Mouse (Mus musculus) limb, embryonic 14.5 days (tissue): ENCODE data around the gene Repin1. TPM values are rescaled to one million over a fixed set of nuclear protein-coding genes. Genes with fewer than 3 reads are reported as not detected.
A peak's percentile ranks its signal among the peaks of the same experiment; 100 is the strongest.

Experiments
- ATAC-seq: fragments of 200-750 bp; cut with Nextera tagmentation; 2 replicates; pipeline ENCODE4 v1.8.0; 2017; ENCODE audit warnings: low read depth, moderate number of reproducible peaks, moderate TSS enrichment; ENCODE audit not compliant: low FRiP score
- DNase-seq: peaks from one replicate; pipeline ENCODE4 v3.0.0-alpha.2; 2015; ENCODE audit warnings: low spot score
- H3K27ac ChIP-seq: fragments of 300-500 bp; sonication (generic); replicated peaks from 2 replicates; pipeline ENCODE4 v1.5.1; 2014; ENCODE audit warnings: low read depth, mild to moderate bottlenecking, low read length, moderate library complexity, mixed read lengths
- H3K27me3 ChIP-seq: fragments of 300-500 bp; sonication (generic); 2 replicates; pipeline ENCODE4 v1.6.1; 2014; ENCODE audit warnings: low read length, mixed read lengths; ENCODE audit not compliant: control insufficient read depth, insufficient read depth
- H3K36me3 ChIP-seq: fragments of 300-500 bp; sonication (generic); 2 replicates; pipeline ENCODE4 v1.6.1; 2014; ENCODE audit warnings: mild to moderate bottlenecking, low read length, moderate library complexity, mixed read lengths; ENCODE audit not compliant: control insufficient read depth, insufficient read depth
- H3K4me1 ChIP-seq: fragments of 300-500 bp; sonication (generic); 2 replicates; pipeline ENCODE4 v1.6.1; 2014; ENCODE audit warnings: antibody characterized with exemption, low read length, mixed read lengths; ENCODE audit not compliant: control insufficient read depth, insufficient read depth
- H3K4me2 ChIP-seq: fragments of 300-500 bp; sonication (generic); replicated peaks from 2 replicates; pipeline ENCODE4 v1.6.1; 2014; ENCODE audit warnings: low read depth, mild to moderate bottlenecking, low read length, moderate library complexity; ENCODE audit not compliant: severe bottlenecking
- H3K4me3 ChIP-seq: fragments of 300-500 bp; sonication (generic); replicated peaks from 2 replicates; pipeline ENCODE4 v1.5.1; 2014; ENCODE audit warnings: low read length
- H3K9ac ChIP-seq: fragments of 300-500 bp; sonication (generic); 2 replicates; pipeline ENCODE4 v1.6.1; 2014; ENCODE audit warnings: mild to moderate bottlenecking, low read depth, low read length, moderate library complexity; ENCODE audit not compliant: severe bottlenecking
- H3K9me3 ChIP-seq: fragments of 300-500 bp; sonication (generic); 2 replicates; pipeline ENCODE4 v1.6.1; 2016; ENCODE audit warnings: low read length; ENCODE audit not compliant: control insufficient read depth
- POLR2A ChIP-seq: fragments of 200-500 bp; IDR thresholded peaks from 2 replicates; pipeline ENCODE4 v1.8.0; 2012; ENCODE audit warnings: inconsistent platforms, mild to moderate bottlenecking, moderate library complexity, borderline replicate concordance; ENCODE audit not compliant: insufficient read depth, insufficient read length; ENCODE audit errors: extremely low read depth
- WGBS: fragments of 180-500 bp; shearing (Covaris S2); extraction: QIAGEN DNeasy Blood & Tissue Kit; methylation state at CpG from one replicate; pipeline ENCODE4 v1.1.7; 2014; 5-methylcytosine and 5-hydroxymethylcytosine counted together
- polyA plus RNA-seq, 2 experiments: library from polyadenylated mRNA; depleted of rRNA in 1 of 2; stranded (reverse) in 1 of 2; unstranded in 1 of 2; fragments of >200 nt; fragmentation: Nextera tagmentation in 1 of 2; extraction: Ambion mirVana in 1 of 2; gene quantifications; 2 replicates each; pipeline versions ENCODE4 v1.2.1 to v1.2.3; 2012 to 2014

Repin1 gene
- polyA plus RNA-seq, 2 experiments = 23.3 to 35.2 TPM

DNA sequence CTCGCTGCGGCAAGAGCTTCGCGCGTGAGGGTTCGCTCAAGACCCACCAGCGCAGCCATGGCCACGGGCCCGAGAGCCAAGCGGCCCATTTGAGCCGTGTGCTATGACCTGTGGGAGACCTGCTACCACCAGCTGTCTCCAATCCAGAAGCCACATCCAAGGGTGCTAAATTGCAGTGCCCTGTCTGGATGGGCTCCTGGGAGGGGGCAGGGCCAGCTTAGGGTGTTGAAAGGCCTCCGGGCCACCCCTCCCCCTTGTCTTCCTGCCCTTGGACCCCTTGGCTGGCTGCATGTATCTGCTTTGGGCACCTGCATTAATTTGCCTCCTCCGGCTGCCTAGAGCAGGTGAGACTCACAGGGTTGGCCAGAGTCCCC lies 36.0 kb downstream of the Repin1 start:
- H3K4me2 ChIP-seq = peak overlapping the region; percentile 79
- 10% methylated on average over 13 of the region's 13 CpGs for WGBS
- no peak for DNase-seq
- peak overlapping the region; percentile 43 for H3K4me3 ChIP-seq
- H3K9me3 ChIP-seq = no peaks in the 10 kb centered on the region
- H3K27me3 ChIP-seq = peaks cover 30% of the 10 kb centered on the region
- ATAC-seq = 0 out of 2 replicates have a peak, but pooled peaks have one; percentile 13
- H3K9ac ChIP-seq = peak overlapping the region; percentile 50
- H3K27ac ChIP-seq = no peak overlapping the region
- H3K36me3 ChIP-seq = no peaks in the 10 kb centered on the region
- TF ChIP-seq POLR2A = no peak
- no peaks in the 10 kb centered on the region for H3K4me1 ChIP-seq

DNA sequence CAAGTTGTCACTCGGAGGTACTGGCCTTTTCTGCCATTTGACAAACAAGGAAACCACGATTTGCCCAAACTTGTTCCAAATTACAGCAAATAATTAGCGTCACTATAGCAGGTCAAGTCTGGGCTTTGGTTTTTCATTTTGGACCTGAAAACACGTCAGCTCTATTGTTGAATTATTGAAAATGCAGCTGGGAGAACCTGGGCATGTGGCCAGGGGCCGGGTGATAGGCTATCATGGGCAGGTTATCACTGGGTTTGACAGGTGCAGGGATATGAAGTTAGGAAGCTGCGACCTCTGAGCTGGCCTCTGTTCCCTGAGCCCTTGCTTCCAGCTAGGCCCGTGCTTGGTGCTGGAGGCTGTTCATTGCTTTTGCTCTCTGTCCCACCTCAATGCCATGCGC lies 37.1 kb downstream of the Repin1 start:
- no peaks in the 10 kb centered on the region for H3K4me1 ChIP-seq
- no peak overlapping the region for H3K27ac ChIP-seq
- 85% methylated on average over 8 of the region's 8 CpGs for WGBS
- no peak for TF ChIP-seq POLR2A
- no peak overlapping the region for H3K4me2 ChIP-seq
- ATAC-seq = no peak
- DNase-seq = no peak
- H3K4me3 ChIP-seq = no peak overlapping the region
- H3K9me3 ChIP-seq = no peaks in the 10 kb centered on the region
- peaks cover 30% of the 10 kb centered on the region for H3K27me3 ChIP-seq
- no peaks in the 10 kb centered on the region for H3K36me3 ChIP-seq
- H3K9ac ChIP-seq = no peak overlapping the region

DNA sequence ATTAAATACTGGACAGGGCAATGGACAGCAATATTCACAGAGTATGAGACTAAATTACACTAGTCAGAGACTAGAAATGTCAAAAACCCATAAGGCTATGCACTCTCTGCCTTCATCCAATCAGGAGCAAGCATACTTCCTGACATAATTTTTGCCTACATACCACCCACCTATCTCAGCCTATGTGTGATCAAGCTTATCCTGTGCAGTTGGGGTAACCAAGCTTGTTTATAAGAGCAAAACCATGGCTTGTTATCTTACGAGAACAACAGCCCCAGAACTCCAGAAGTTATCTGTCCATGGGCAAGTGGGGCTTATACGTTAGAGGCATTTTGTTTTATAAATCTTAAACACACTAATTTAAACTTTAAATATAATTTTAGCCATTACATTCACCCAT lies 41.4 kb downstream of the Repin1 start:
- WGBS = 77% methylated on average over 2 of the region's 2 CpGs
- H3K27ac ChIP-seq = no peak overlapping the region
- DNase-seq (no peak), ATAC-seq (no peak)
- no peaks in the 10 kb centered on the region for H3K27me3 ChIP-seq
- no peaks in the 10 kb centered on the region for H3K36me3 ChIP-seq
- no peak for TF ChIP-seq POLR2A
- no peaks in the 10 kb centered on the region for H3K9me3 ChIP-seq
- no peak overlapping the region for H3K4me2 ChIP-seq
- H3K4me1 ChIP-seq = no peaks in the 10 kb centered on the region
- no peak overlapping the region for H3K4me3 ChIP-seq
- no peak overlapping the region for H3K9ac ChIP-seq

DNA sequence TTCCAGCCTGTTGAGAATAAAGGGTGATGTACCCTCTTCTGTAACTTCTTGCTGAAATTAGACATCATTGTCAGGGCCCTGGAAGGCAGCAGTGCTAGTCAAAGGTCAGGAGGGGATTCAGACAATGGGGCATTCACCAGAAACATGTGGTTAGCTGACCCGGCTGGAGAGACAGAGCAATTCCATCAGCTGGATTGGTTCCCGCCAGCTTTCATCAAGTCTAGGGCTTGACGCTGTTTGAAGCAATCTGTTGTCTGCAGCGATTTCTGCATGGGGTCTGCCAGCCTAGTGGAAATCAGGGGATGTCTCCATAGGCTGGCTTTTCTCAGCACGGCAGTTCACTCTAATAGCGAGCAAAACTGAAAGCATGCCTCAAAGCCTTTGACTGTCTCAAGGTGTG lies 42.8 kb downstream of the Repin1 start:
- 60% methylated on average over 6 of the region's 6 CpGs for WGBS
- Histone ChIP-seq H3K27me3 (no peaks in the 10 kb centered on the region), H3K4me2 (no peak overlapping the region), H3K9me3 (no peaks in the 10 kb centered on the region), H3K4me3 (no peak overlapping the region), H3K27ac (no peak overlapping the region), H3K36me3 (no peaks in the 10 kb centered on the region), H3K4me1 (no peaks in the 10 kb centered on the region), H3K9ac (no peak overlapping the region)
- no peak for ATAC-seq
- no peak for DNase-seq
- TF ChIP-seq POLR2A = no peak

DNA sequence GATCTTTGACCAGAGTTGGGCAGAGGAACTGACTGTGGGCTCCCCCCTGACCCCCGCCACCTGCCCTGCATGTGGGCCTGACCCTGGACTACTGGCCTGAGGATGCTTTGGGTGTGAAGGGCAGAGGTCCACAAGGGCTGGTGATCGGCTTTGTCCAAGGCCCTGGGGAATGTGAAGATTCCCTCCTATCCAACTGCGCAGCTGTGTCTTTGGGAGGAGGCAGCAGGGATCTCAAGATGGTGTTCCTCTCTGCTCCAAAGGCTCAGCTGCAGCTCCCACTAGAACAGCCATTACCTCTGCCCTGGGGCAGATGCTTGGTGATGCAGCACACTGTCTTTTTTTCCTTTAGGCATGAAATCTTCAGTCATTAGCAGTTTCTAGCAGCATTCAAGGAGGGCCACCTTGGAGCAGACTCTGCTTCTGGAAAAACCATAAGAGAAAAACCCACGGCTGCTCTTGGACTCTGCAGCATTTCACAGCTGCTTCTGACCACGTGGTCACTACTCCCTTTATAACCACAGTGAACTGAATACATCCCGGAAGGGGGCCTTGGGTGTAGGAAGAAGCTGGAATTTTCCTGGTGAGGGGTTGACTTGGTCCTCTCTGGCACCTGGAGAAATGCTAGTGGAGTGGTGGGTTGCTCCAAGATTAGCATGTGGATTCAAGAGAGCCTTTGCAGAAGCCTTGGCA lies 44.3 kb downstream of the Repin1 start:
- Histone ChIP-seq H3K4me1 (no peaks in the 10 kb centered on the region), H3K27ac (no peak overlapping the region), H3K4me3 (no peak overlapping the region), H3K9ac (no peak overlapping the region), H3K4me2 (no peak overlapping the region), H3K9me3 (no peaks in the 10 kb centered on the region), H3K27me3 (no peaks in the 10 kb centered on the region), H3K36me3 (no peaks in the 10 kb centered on the region)
- 64% methylated on average over 6 of the region's 6 CpGs for WGBS
- no peak for TF ChIP-seq POLR2A
- ATAC-seq (no peak; the same call in none of the 2 replicates), DNase-seq (no peak)
